Mouse (Mus musculus): ENCODE data around the gene Asl. TPM values are rescaled to one million over a fixed set of nuclear protein-coding genes. Genes with fewer than 3 reads are reported as not detected.

The Asl gene
- polyA plus RNA-seq, 1 experiment from 2014 or later = 19.3 TPM

DNA sequence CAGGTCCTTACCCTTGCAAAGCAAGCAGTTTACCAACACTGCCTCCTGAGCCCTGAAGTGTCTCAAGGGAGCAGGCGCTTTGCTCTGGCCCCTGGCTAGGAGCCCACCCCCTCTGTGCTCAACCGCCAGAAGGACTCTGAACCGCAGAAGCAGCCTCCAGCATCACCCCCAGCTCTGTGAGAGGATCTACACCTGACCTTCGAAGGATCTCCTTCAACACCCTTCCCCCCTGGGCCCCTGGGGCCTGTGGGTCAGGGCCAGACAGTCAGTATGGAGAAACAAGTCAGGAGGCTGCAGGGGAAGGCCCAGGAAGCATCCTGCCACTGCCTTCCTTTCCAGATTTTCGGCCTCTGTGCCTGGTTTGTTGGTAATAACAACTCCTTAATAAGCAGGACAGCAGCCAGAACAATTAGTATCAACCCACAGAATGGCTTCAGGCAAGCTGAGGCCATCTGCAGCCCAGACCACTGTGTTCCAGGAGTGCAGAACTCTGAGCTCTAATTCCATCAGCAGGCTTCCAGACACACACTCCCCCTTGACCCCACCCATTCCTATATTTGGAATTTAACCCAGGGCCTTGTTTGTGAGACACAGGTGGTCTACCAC, 7.6 kb downstream of the Asl start:
- no peaks in the 10 kb centered on the region for H3K9me3 ChIP-seq (ENCODE audit: control insufficient read depth, low read length)
- H3K27me3 ChIP-seq (ENCODE audit: control insufficient read depth, insufficient read depth, low read length) = no peaks in the 10 kb centered on the region; the same call in 1 of the 2 replicates
- H3K4me1 ChIP-seq (ENCODE audit: control insufficient read depth in 2 of 2, insufficient read depth in 2 of 2, low read length in 2 of 2) = peaks cover 5 to 9% of the 10 kb centered on the region in 2 experiments
- no peaks in the 10 kb centered on the region for H3K36me3 ChIP-seq (ENCODE audit: control insufficient read depth, insufficient read depth, low read length)
- no peak overlapping the region for H3K9ac ChIP-seq (ENCODE audit: low read length)
- 56% methylated on average over 5 of the region's 5 CpGs for WGBS
- no peak overlapping the region for H3K4me3 ChIP-seq (ENCODE audit: control insufficient read depth in 1 of 2, insufficient read depth in 1 of 2, low read depth in 1 of 2, low read length in 2 of 2)
- no peak overlapping the region for H3K4me2 ChIP-seq (ENCODE audit: low read length)
- ATAC-seq (ENCODE audit: insufficient number of reproducible peaks, insufficient read depth, low FRiP score, low read depth) = no peak
- H3K27ac ChIP-seq (replicated peaks in 1 of 2; ENCODE audit: control insufficient read depth in 1 of 2, insufficient read depth in 1 of 2, low read depth in 2 of 2, low read length in 2 of 2) = no peak overlapping the region

DNA sequence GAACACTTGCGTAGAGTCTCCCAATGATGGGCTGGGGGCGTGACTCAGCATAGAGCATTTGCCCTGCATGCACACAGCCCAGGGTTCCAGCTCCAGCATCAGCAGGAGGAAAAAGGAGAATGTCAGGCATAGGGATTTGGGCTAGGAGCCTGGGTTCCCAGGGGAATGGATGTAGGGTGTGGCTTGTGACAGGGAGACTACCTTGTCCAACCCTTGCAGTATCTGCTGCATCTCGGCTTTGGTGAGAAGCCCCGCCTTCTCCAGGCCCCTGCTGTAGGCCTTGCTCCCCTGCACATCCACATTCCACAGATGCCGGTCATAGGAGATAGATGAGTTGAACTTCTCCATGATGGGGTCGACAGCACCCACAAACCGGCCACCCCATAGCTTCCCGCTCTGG, 9.6 kb downstream of the Asl start:
- ATAC-seq (ENCODE audit: insufficient number of reproducible peaks, insufficient read depth, low FRiP score, low read depth) = no peak
- WGBS = 36% methylated on average over 8 of the region's 8 CpGs
- H3K9ac ChIP-seq (ENCODE audit: low read length) = no peak overlapping the region
- no peaks in the 10 kb centered on the region for H3K9me3 ChIP-seq (ENCODE audit: control insufficient read depth, low read length)
- no peak overlapping the region for H3K4me2 ChIP-seq (ENCODE audit: low read length)
- peaks cover 6% of the 10 kb centered on the region; the same call in 1 of the 2 replicates for H3K36me3 ChIP-seq (ENCODE audit: control insufficient read depth, insufficient read depth, low read length)
- no peaks in the 10 kb centered on the region for H3K27me3 ChIP-seq (ENCODE audit: control insufficient read depth, insufficient read depth, low read length)
- no peak overlapping the region for H3K27ac ChIP-seq (replicated peaks in 1 of 2; ENCODE audit: control insufficient read depth in 1 of 2, insufficient read depth in 1 of 2, low read depth in 2 of 2, low read length in 2 of 2)
- no peak overlapping the region for H3K4me3 ChIP-seq (ENCODE audit: control insufficient read depth in 1 of 2, insufficient read depth in 1 of 2, low read depth in 1 of 2, low read length in 2 of 2)
- peaks cover 5 to 6% of the 10 kb centered on the region in 2 experiments for H3K4me1 ChIP-seq (ENCODE audit: control insufficient read depth in 2 of 2, insufficient read depth in 2 of 2, low read length in 2 of 2)

DNA sequence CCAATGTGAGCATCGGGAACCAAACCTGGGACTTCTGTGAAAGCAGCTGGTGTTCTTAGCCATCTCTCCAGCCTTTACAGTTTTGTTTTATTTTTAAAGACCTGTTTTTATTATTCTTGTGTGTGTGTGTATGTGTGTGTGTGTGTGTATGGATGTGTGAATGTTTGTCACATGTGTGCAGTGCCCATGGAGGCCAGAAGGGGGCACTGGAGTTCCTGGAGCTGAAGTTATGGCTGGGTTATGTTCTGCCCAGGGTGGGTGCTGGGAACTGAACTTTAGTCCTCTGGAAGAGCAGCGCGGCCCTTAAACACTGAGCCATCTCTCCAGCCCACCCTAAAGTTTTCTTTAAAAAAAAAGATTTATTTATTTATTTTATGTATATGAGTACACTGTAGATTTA, 13.9 kb downstream of the Asl start:
- Histone ChIP-seq H3K4me1 (ENCODE audit: control insufficient read depth in 2 of 2, insufficient read depth in 2 of 2, low read length in 2 of 2) (peaks cover 0 to 4% of the 10 kb centered on the region in 2 experiments; a peak in 1 of 4 replicates), H3K9ac (ENCODE audit: low read length) (no peak overlapping the region), H3K4me2 (ENCODE audit: low read length) (no peak overlapping the region), H3K27ac (replicated peaks in 1 of 2; ENCODE audit: control insufficient read depth in 1 of 2, insufficient read depth in 1 of 2, low read depth in 2 of 2, low read length in 2 of 2) (no peak overlapping the region), H3K36me3 (ENCODE audit: control insufficient read depth, insufficient read depth, low read length) (peaks cover 6% of the 10 kb centered on the region; the same call in 1 of the 2 replicates), H3K27me3 (ENCODE audit: control insufficient read depth, insufficient read depth, low read length) (no peaks in the 10 kb centered on the region), H3K9me3 (ENCODE audit: control insufficient read depth, low read length) (peaks cover 9% of the 10 kb centered on the region), H3K4me3 (ENCODE audit: control insufficient read depth in 1 of 2, insufficient read depth in 1 of 2, low read depth in 1 of 2, low read length in 2 of 2) (no peak overlapping the region)
- WGBS = 95% methylated on average over 3 of the region's 3 CpGs
- ATAC-seq (ENCODE audit: insufficient number of reproducible peaks, insufficient read depth, low FRiP score, low read depth) = no peak

DNA sequence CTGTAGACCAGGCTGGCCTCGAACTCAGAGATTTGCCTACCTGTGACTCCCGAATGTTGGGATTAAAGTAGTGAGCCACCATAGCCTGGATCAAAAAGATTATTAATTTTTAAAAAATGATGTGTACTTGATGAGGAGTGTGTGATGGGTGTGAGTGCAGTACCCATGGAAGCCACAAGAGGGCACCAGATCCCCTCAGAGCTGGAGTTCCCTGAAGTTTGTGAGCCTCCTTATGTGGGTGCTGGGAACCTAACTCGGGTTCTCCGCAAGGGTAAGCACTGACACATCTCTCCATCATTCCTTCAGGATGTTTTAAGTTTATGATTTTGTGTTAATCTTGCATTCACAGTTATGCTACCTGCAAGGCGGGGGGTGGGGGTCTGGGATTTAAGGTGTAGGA, 18.1 kb downstream of the Asl start:
- Histone ChIP-seq H3K9me3 (ENCODE audit: control insufficient read depth, low read length) (peaks cover 9% of the 10 kb centered on the region), H3K4me1 (ENCODE audit: control insufficient read depth in 2 of 2, insufficient read depth in 2 of 2, low read length in 2 of 2) (no peaks in the 10 kb centered on the region), H3K9ac (ENCODE audit: low read length) (no peak overlapping the region), H3K27me3 (ENCODE audit: control insufficient read depth, insufficient read depth, low read length) (no peaks in the 10 kb centered on the region), H3K4me3 (ENCODE audit: control insufficient read depth in 1 of 2, insufficient read depth in 1 of 2, low read depth in 1 of 2, low read length in 2 of 2) (no peak overlapping the region), H3K4me2 (ENCODE audit: low read length) (no peak overlapping the region), H3K36me3 (ENCODE audit: control insufficient read depth, insufficient read depth, low read length) (peaks cover 6% of the 10 kb centered on the region; the same call in 1 of the 2 replicates), H3K27ac (replicated peaks in 1 of 2; ENCODE audit: control insufficient read depth in 1 of 2, insufficient read depth in 1 of 2, low read depth in 2 of 2, low read length in 2 of 2) (no peak overlapping the region)
- WGBS = 92% methylated on average over 5 of the region's 5 CpGs
- no peak for ATAC-seq (ENCODE audit: insufficient number of reproducible peaks, insufficient read depth, low FRiP score, low read depth)

DNA sequence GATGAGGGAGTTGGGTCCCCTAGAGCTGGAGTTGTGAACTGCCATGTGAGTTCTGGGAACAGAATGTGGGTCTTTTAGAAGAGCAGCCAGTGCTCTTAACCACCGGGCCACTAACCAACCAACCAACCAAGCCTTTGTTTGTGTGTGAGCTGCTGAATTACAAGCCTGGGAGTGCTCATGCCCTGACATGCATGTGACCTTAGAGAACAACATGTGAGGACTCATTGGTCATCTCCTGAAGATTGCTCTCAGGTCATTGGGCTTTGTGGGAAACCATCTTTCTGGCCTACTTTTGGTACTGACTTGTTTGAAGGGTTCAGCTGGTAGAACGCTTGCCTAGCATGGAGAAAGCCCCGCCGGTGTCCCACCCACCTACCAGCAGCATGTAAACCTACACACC, 19.3 kb downstream of the Asl start:
- 87% methylated on average over 4 of the region's 4 CpGs for WGBS
- no peak overlapping the region for H3K27ac ChIP-seq (replicated peaks in 1 of 2; ENCODE audit: control insufficient read depth in 1 of 2, insufficient read depth in 1 of 2, low read depth in 2 of 2, low read length in 2 of 2)
- H3K9me3 ChIP-seq (ENCODE audit: control insufficient read depth, low read length) = peaks cover 15% of the 10 kb centered on the region
- H3K27me3 ChIP-seq (ENCODE audit: control insufficient read depth, insufficient read depth, low read length) = no peaks in the 10 kb centered on the region
- no peaks in the 10 kb centered on the region; the same call in 1 of the 2 replicates for H3K36me3 ChIP-seq (ENCODE audit: control insufficient read depth, insufficient read depth, low read length)
- H3K9ac ChIP-seq (ENCODE audit: low read length) = no peak overlapping the region
- no peaks in the 10 kb centered on the region for H3K4me1 ChIP-seq (ENCODE audit: control insufficient read depth in 2 of 2, insufficient read depth in 2 of 2, low read length in 2 of 2)
- H3K4me2 ChIP-seq (ENCODE audit: low read length) = no peak overlapping the region
- no peak for ATAC-seq (ENCODE audit: insufficient number of reproducible peaks, insufficient read depth, low FRiP score, low read depth)
- no peak overlapping the region for H3K4me3 ChIP-seq (ENCODE audit: control insufficient read depth in 1 of 2, insufficient read depth in 1 of 2, low read depth in 1 of 2, low read length in 2 of 2)

DNA sequence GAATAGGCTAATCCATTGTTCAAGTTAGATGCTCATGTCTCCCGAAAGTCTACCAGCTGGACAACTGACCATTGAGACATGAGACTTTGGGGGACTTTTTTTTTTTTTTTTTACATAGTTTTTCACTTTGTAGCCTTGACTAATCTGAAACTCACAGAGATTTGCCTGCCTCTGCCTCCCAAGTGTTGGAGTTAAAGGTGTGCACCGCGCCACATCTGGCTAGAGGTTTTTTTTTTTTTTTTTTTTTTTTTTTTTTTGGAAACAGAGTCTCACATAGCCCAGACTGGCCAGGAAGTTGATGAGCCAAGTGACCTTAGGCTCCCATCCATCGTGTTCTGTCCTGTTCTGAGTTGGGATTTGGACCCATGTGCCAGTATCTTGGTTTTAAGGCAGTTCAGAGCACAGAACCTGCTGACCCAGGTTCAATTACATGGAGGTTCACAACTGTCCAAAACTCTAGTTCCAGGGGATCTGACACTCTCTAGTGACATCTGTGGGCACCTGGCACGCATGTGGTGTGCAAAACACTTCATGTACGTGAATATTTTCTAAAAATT, 20.9 kb downstream of the Asl start:
- Histone ChIP-seq H3K4me3 (ENCODE audit: control insufficient read depth in 1 of 2, insufficient read depth in 1 of 2, low read depth in 1 of 2, low read length in 2 of 2) (no peak overlapping the region), H3K9ac (ENCODE audit: low read length) (no peak overlapping the region), H3K4me2 (ENCODE audit: low read length) (no peak overlapping the region), H3K4me1 (ENCODE audit: control insufficient read depth in 2 of 2, insufficient read depth in 2 of 2, low read length in 2 of 2) (peaks cover 3 to 4% of the 10 kb centered on the region in 2 experiments), H3K27me3 (ENCODE audit: control insufficient read depth, insufficient read depth, low read length) (no peaks in the 10 kb centered on the region), H3K27ac (replicated peaks in 1 of 2; ENCODE audit: control insufficient read depth in 1 of 2, insufficient read depth in 1 of 2, low read depth in 2 of 2, low read length in 2 of 2) (no peak overlapping the region), H3K9me3 (ENCODE audit: control insufficient read depth, low read length) (peaks cover 20% of the 10 kb centered on the region), H3K36me3 (ENCODE audit: control insufficient read depth, insufficient read depth, low read length) (no peaks in the 10 kb centered on the region; the same call in 1 of the 2 replicates)
- no peak for ATAC-seq (ENCODE audit: insufficient number of reproducible peaks, insufficient read depth, low FRiP score, low read depth)
- WGBS = 74% methylated on average over 6 of the region's 6 CpGs

DNA sequence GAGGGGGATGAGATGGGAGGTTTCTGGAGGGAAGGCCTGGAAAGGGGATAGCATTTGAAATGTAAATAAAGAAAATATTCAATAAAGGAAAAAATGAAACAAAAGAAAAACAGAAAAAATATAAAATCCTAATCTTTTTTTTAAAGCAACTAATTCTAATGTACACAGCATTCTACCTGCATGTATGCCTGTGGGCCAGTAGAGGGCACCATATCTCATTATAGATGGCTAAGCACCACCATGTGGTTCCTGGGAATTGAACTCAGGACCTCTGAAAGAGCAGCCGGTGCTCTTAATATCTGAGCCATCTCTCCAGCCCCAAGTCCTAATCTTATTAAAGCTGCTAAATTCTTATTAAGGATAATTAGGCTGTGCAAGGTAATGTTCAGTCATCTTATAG, 21.7 kb downstream of the Asl start:
- Histone ChIP-seq H3K27me3 (ENCODE audit: control insufficient read depth, insufficient read depth, low read length) (no peaks in the 10 kb centered on the region), H3K4me3 (ENCODE audit: control insufficient read depth in 1 of 2, insufficient read depth in 1 of 2, low read depth in 1 of 2, low read length in 2 of 2) (no peak overlapping the region), H3K9ac (ENCODE audit: low read length) (no peak overlapping the region), H3K27ac (replicated peaks in 1 of 2; ENCODE audit: control insufficient read depth in 1 of 2, insufficient read depth in 1 of 2, low read depth in 2 of 2, low read length in 2 of 2) (no peak overlapping the region), H3K4me2 (ENCODE audit: low read length) (no peak overlapping the region), H3K4me1 (ENCODE audit: control insufficient read depth in 2 of 2, insufficient read depth in 2 of 2, low read length in 2 of 2) (peaks cover 4 to 7% of the 10 kb centered on the region in 2 experiments), H3K36me3 (ENCODE audit: control insufficient read depth, insufficient read depth, low read length) (no peaks in the 10 kb centered on the region; the same call in 1 of the 2 replicates), H3K9me3 (ENCODE audit: control insufficient read depth, low read length) (peaks cover 20% of the 10 kb centered on the region)
- ATAC-seq (ENCODE audit: insufficient number of reproducible peaks, insufficient read depth, low FRiP score, low read depth) = no peak
- 89% methylated on average over 1 of the region's 1 CpGs for WGBS

All from heart, embryonic 14.5 days (tissue).